Mouse (Mus musculus) forebrain, embryonic 11.5 days (tissue): ENCODE measurements at regions not wholly inside any gene's neighbourhood (a gene's known extent, or its start where the extent isn't known, plus 50 kb on each side); places are given as distances from the start of the nearest gene placed in this dataset.

Experiments used
- ATAC-seq: fragments of 200-750 bp; cut with Nextera tagmentation; replicated peaks from 2 replicates; pipeline ENCODE4 v1.8.0; 2017; ENCODE audit warnings: moderate TSS enrichment; ENCODE audit not compliant: low FRiP score
- DNase-seq: peaks from one replicate; pipeline ENCODE4 v3.0.0-alpha.2; 2017; ENCODE audit warnings: low spot score
- H3K27ac ChIP-seq: fragments of 300-500 bp; sonication (generic); 2 replicates; pipeline ENCODE4 v1.5.1; 2014; ENCODE audit warnings: low read depth, low read length
- H3K27me3 ChIP-seq: fragments of 300-500 bp; sonication (generic); 2 replicates; pipeline ENCODE4 v1.6.1; 2014; ENCODE audit warnings: mild to moderate bottlenecking, low read length, mixed read lengths; ENCODE audit not compliant: control insufficient read depth, insufficient read depth
- H3K36me3 ChIP-seq: fragments of 300-500 bp; sonication (generic); 2 replicates; pipeline ENCODE4 v1.6.1; 2014; ENCODE audit warnings: mild to moderate bottlenecking, low read length, moderate library complexity, mixed read lengths; ENCODE audit not compliant: control insufficient read depth, insufficient read depth
- H3K4me1 ChIP-seq: fragments of 300-500 bp; sonication (generic); replicated peaks from 2 replicates; pipeline ENCODE4 v1.6.1; 2014; ENCODE audit warnings: low read length, mixed read lengths; ENCODE audit not compliant: control insufficient read depth, insufficient read depth
- H3K4me2 ChIP-seq: fragments of 300-500 bp; sonication (generic); 2 replicates; pipeline ENCODE4 v1.6.1; 2014; ENCODE audit warnings: low read depth, mild to moderate bottlenecking, low read length, moderate library complexity, mixed read lengths; ENCODE audit not compliant: severe bottlenecking
- H3K4me3 ChIP-seq: fragments of 300-500 bp; sonication (generic); 2 replicates; pipeline ENCODE4 v1.5.1; 2014; ENCODE audit warnings: low read depth, low read length
- H3K9ac ChIP-seq: fragments of 300-500 bp; sonication (generic); 2 replicates; pipeline ENCODE4 v1.6.1; 2014; ENCODE audit warnings: low read length
- H3K9me3 ChIP-seq: fragments of 300-500 bp; sonication (generic); 2 replicates; pipeline ENCODE4 v1.6.1; 2016; ENCODE audit warnings: low read length, mixed read lengths; ENCODE audit not compliant: control insufficient read depth
- WGBS: fragments of 180-500 bp; shearing (Covaris S2); extraction: QIAGEN DNeasy Blood & Tissue Kit; methylation state at CpG from one replicate; pipeline ENCODE4 v1.1.7; 2014; 5-methylcytosine and 5-hydroxymethylcytosine counted together

GRCm38 (mm10) chr7:95082248-95082647, 1088.8 kb upstream of the Tenm4 start:
- Histone ChIP-seq H3K4me3 (no peak overlapping the region), H3K27me3 (no peaks in the 10 kb centered on the region), H3K36me3 (no peaks in the 10 kb centered on the region), H3K4me1 (no peaks in the 10 kb centered on the region), H3K4me2 (no peak overlapping the region), H3K9ac (no peak overlapping the region), H3K9me3 (no peaks in the 10 kb centered on the region), H3K27ac (no peak overlapping the region)
- ATAC-seq (no peak), DNase-seq (no peak)

DNA sequence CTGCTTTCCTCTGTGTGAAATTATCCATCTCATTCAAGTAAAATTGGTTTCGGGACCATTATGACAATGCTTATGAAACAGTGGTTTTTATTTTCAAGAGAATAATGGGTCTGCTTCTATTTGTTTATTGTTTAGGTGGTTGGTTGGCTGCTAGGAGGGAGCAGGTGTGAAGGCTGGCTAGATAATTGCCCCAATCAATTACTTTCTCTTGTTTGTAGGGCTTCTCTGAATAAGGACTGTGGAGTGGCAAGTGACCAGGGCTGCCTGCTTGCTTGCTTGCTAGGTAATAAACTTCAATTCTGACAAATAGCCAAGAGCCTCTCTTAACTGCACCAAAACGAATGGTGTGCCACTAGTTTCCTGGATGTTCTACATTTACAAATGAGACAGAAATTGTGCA, 1086.7 kb upstream of the Tenm4 start:
- DNase-seq = no peak
- no peak for ATAC-seq
- Histone ChIP-seq H3K4me3 (no peak overlapping the region), H3K36me3 (no peaks in the 10 kb centered on the region), H3K9ac (no peak overlapping the region), H3K27me3 (no peaks in the 10 kb centered on the region), H3K9me3 (no peaks in the 10 kb centered on the region), H3K4me1 (no peaks in the 10 kb centered on the region), H3K4me2 (no peak overlapping the region), H3K27ac (no peak overlapping the region)
- 81% methylated on average over 2 of the region's 2 CpGs for WGBS

GRCm38 (mm10) chr7:95091360-95091759, 1079.7 kb upstream of the Tenm4 start:
- H3K9me3 ChIP-seq = no peaks in the 10 kb centered on the region
- no peak overlapping the region for H3K27ac ChIP-seq
- H3K9ac ChIP-seq = no peak overlapping the region
- no peak overlapping the region for H3K4me2 ChIP-seq
- 0 out of 2 replicates have a peak, but pooled peaks have one; percentile 49 for ATAC-seq
- DNase-seq = peak; percentile 52
- no peak overlapping the region for H3K4me3 ChIP-seq
- H3K36me3 ChIP-seq = no peaks in the 10 kb centered on the region
- H3K27me3 ChIP-seq = no peaks in the 10 kb centered on the region
- H3K4me1 ChIP-seq = no peaks in the 10 kb centered on the region

GRCm38 (mm10) chr7:95129020-95129419, 1042.0 kb upstream of the Tenm4 start:
- Histone ChIP-seq H3K4me1 (no peaks in the 10 kb centered on the region), H3K4me2 (no peak overlapping the region), H3K9ac (no peak overlapping the region), H3K27me3 (no peaks in the 10 kb centered on the region), H3K4me3 (no peak overlapping the region), H3K27ac (no peak overlapping the region), H3K36me3 (no peaks in the 10 kb centered on the region), H3K9me3 (no peaks in the 10 kb centered on the region)
- no peak for ATAC-seq
- DNase-seq = no peak
- 85% methylated on average over 4 of the region's 4 CpGs for WGBS

GRCm38 (mm10) chr7:95133038-95133437, 1038.0 kb upstream of the Tenm4 start:
- 74% methylated on average over 1 of the region's 1 CpGs for WGBS
- H3K9ac ChIP-seq = no peak overlapping the region
- no peak overlapping the region for H3K4me3 ChIP-seq
- no peaks in the 10 kb centered on the region for H3K4me1 ChIP-seq
- H3K4me2 ChIP-seq = no peak overlapping the region
- H3K27ac ChIP-seq = no peak overlapping the region
- H3K36me3 ChIP-seq = no peaks in the 10 kb centered on the region
- ATAC-seq (no peak), DNase-seq (no peak)
- H3K27me3 ChIP-seq = no peaks in the 10 kb centered on the region
- no peaks in the 10 kb centered on the region for H3K9me3 ChIP-seq

DNA sequence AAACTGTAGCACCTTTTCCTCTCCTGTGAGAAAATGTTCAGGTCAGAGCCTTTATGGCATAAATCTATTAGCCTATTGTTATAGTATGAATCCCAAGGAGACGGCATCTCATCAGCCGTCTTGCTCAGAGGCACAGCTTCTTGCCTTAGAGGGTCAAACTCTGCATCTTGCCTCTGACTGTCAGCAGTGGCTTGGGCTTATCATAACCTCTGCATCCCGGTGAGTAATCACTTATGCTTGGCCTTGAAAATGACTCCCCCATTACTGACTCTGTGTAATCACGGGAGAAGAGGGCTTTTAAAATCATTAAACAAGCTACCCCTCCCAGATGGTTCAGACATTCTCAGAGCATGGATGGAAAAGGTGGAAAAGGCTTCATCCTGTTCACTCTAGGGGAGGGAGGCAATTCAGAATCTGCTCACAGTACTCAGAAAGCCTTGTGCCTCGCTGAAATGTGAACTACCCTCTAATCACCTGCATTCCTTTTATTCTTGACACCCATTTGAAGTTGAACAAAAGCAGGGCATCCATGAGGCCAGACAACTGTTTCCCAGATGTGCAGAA, 1036.9 kb upstream of the Tenm4 start:
- no peak overlapping the region for H3K4me3 ChIP-seq
- H3K4me1 ChIP-seq = no peaks in the 10 kb centered on the region
- peak; percentile 51; the same call in 1 of the 2 replicates for ATAC-seq
- H3K9ac ChIP-seq = no peak overlapping the region
- no peaks in the 10 kb centered on the region for H3K9me3 ChIP-seq
- H3K27ac ChIP-seq = no peak overlapping the region
- H3K36me3 ChIP-seq = no peaks in the 10 kb centered on the region
- H3K4me2 ChIP-seq = no peak overlapping the region
- WGBS = 55% methylated on average over 5 of the region's 5 CpGs
- H3K27me3 ChIP-seq = no peaks in the 10 kb centered on the region
- DNase-seq = no peak

DNA sequence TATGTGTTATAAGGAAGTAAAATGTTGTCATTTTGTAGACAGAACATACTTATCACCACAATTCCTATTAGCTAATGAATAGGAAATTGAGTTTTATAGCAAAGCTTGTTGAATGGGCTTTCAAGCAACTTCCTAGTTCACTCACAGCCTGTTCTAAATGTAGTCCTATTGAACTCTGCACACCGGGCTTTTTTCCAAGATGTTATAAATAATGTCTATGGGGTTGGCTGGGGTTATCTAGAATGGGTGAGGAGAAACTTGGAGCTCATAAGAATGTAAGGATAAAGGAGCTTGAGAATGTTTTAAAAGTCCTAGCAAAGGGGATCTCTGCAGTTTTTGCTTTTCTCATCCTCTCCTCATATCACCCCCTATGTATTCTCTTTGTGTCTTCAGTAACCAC, 1029.3 kb upstream of the Tenm4 start:
- DNase-seq = no peak

DNA sequence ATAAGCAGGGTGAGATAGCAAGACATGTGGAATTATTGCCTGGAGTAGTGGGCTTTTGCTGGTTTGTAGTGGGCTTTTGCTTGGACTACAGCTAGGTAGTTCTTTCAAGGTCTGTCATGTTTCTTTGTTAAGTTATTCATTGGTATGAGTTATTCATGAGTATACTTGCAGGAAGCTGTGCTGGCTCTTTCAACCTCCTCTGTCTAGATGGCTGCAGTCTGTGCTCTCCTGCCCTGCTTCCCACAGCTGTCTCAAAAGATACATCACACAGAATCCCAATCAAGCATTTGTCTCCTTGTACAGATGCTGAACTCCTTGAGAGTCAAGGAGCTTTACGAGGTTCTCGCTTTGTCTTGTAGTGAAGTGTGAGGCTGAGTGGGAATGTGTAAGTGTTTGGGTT, 1028.0 kb upstream of the Tenm4 start:
- no peak overlapping the region for H3K4me2 ChIP-seq

More for the DNA sequence above, 1029.3 kb upstream of the Tenm4 start:
- 92% methylated on average over 1 of the region's 1 CpGs for WGBS
- H3K9me3 ChIP-seq = no peaks in the 10 kb centered on the region
- no peak for ATAC-seq
- no peak overlapping the region for H3K9ac ChIP-seq
- H3K4me1 ChIP-seq = no peaks in the 10 kb centered on the region
- H3K36me3 ChIP-seq = no peaks in the 10 kb centered on the region
- H3K4me3 ChIP-seq = no peak overlapping the region
- H3K4me2 ChIP-seq = no peak overlapping the region
- no peaks in the 10 kb centered on the region for H3K27me3 ChIP-seq
- H3K27ac ChIP-seq = no peak overlapping the region

More for the DNA sequence above, 1028.0 kb upstream of the Tenm4 start:
- WGBS = 74% methylated on average over 2 of the region's 2 CpGs
- ATAC-seq = no peak
- Histone ChIP-seq H3K27ac (no peak overlapping the region), H3K9ac (no peak overlapping the region), H3K4me3 (no peak overlapping the region), H3K4me1 (no peaks in the 10 kb centered on the region), H3K9me3 (no peaks in the 10 kb centered on the region), H3K36me3 (no peaks in the 10 kb centered on the region), H3K27me3 (no peaks in the 10 kb centered on the region)
- no peak for DNase-seq
